Mouse (Mus musculus): ENCODE results near the gene Scgb1c1.

DNA sequence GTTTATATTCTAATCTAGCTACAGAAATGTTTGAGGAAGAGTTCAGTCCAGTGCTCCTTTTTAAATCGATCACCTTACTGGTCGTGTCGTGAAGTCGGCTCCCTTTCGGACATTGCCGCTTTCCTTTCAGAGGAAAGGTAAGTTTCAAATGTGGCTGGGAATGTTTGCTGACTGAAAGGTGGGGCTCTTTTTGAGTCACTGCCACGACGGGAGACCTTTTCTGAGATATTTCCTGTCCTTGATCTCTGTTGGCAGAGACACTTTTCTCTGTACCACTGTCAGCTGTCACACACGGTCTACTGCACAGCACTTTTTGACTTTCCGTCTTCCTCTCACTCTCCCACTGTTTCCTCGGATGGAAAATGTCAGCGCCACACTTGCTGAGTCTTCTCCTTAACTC, 32.5 kb upstream of the Scgb1c1 start:
- TF ChIP-seq TAL1 (IDR thresholded peaks at IDR 0.05; ENCODE audit: low read length) (no peak), GATA1 (IDR thresholded peaks at IDR 0.05; ENCODE audit: low read length) (no peak)
